Mouse (Mus musculus): Measurements from ENCODE around the gene Fam78a. TPM values are rescaled to one million over a fixed set of nuclear protein-coding genes. Genes with fewer than 3 reads are reported as not detected.

Gene Fam78a
- total and polyA plus RNA-seq, 3 experiments, result 0.07 to 0.47 (median 0.21) TPM

GRCm38 (mm10) chr2:32019704-32020103, 65.0 kb downstream of the Fam78a start:
- TF ChIP-seq BHLHE40 (IDR thresholded peaks at IDR 0.05; ENCODE audit: low read depth, low read length) (no peak), ZMIZ1 (IDR thresholded peaks at IDR 0.05; ENCODE audit: low read depth, low read length) (no peak), RCOR1 (conservative IDR thresholded peaks at IDR 0.05; ENCODE audit: low read depth, low read length) (no peak), POLR2A (IDR thresholded peaks at IDR 0.05; ENCODE audit: low read depth, low read length) (no peak), USF1 (IDR thresholded peaks at IDR 0.05; ENCODE audit: low read depth, low read length) (no peak), MYC (IDR thresholded peaks at IDR 0.05; ENCODE audit: low read depth, low read length) (no peak), RAD21 (IDR thresholded peaks at IDR 0.05; ENCODE audit: low read depth, low read length) (no peak), ZC3H11A (IDR thresholded peaks at IDR 0.05; ENCODE audit: low read depth, low read length) (no peak), UBTF (IDR thresholded peaks at IDR 0.05; ENCODE audit: low read depth, low read length) (no peak)
- Histone ChIP-seq H3K4me1 (ENCODE audit: control insufficient read depth in 1 of 2, insufficient read depth in 2 of 2) (peaks cover 4 to 15% of the 10 kb centered on the region in 2 experiments), H3K27ac (ENCODE audit: insufficient read depth, low read depth) (no peak overlapping the region), H3K9ac (ENCODE audit: insufficient read depth, low read depth) (no peak overlapping the region), H3K27me3 (replicated peaks) (no peaks in the 10 kb centered on the region), H3K9me3 (replicated peaks; ENCODE audit: low read length) (no peaks in the 10 kb centered on the region), H3K79me2 (replicated peaks; ENCODE audit: control insufficient read depth, extremely low read depth, insufficient read depth, poor library complexity, severe bottlenecking) (no peaks in the 10 kb centered on the region), H3K4me2 (ENCODE audit: insufficient read depth, low read depth, poor library complexity, severe bottlenecking) (no peak overlapping the region), H3K4me3 (replicated peaks in 1 of 3; ENCODE audit: low read depth in 2 of 3, low read length in 2 of 3, poor library complexity in 1 of 3) (no peak overlapping the region), H3K36me3 (replicated peaks in 1 of 2; ENCODE audit: control insufficient read depth in 1 of 2, insufficient read depth in 1 of 2, low read length in 1 of 2) (peaks cover 69 to 94% of the 10 kb centered on the region in 2 experiments)
- no peak for DNase-seq (ENCODE audit: extremely low read depth)
- dilution Hi-C loops (cut with MboI; ENCODE audit: extremely low pct_ligation_motif_present, extremely low pct_unique_long_range_greater_than_20kb, low sequenced_read_pairs), result no loop called here
- in situ Hi-C loops (cut with MboI; ENCODE audit: low pct_ligation_motif_present, low pct_unique_long_range_greater_than_20kb, low sequenced_read_pairs), result no loop called here

GRCm38 (mm10) chr2:32008716-32009115, 75.9 kb downstream of the Fam78a start:
- dilution Hi-C loops (cut with MboI; ENCODE audit: extremely low pct_ligation_motif_present, extremely low pct_unique_long_range_greater_than_20kb, low sequenced_read_pairs), result no loop called here
- Histone ChIP-seq H3K79me2 (replicated peaks; ENCODE audit: control insufficient read depth, extremely low read depth, insufficient read depth, poor library complexity, severe bottlenecking) (no peaks in the 10 kb centered on the region), H3K4me2 (ENCODE audit: insufficient read depth, low read depth, poor library complexity, severe bottlenecking) (peak overlapping the region; percentile 0; the same call in 1 of the 2 replicates), H3K9ac (ENCODE audit: insufficient read depth, low read depth) (peak overlapping the region; percentile 5), H3K27ac (ENCODE audit: insufficient read depth, low read depth) (peak overlapping the region; percentile 89), H3K9me3 (replicated peaks; ENCODE audit: low read length) (no peaks in the 10 kb centered on the region), H3K36me3 (replicated peaks in 1 of 2; ENCODE audit: control insufficient read depth in 1 of 2, insufficient read depth in 1 of 2, low read length in 1 of 2) (peaks cover 54 to 84% of the 10 kb centered on the region in 2 experiments), H3K4me3 (replicated peaks in 1 of 3; ENCODE audit: low read depth in 2 of 3, low read length in 2 of 3, poor library complexity in 1 of 3) (no peak overlapping the region), H3K4me1 (ENCODE audit: control insufficient read depth in 1 of 2, insufficient read depth in 2 of 2) (peaks cover 11 to 36% of the 10 kb centered on the region in 2 experiments), H3K27me3 (replicated peaks) (no peaks in the 10 kb centered on the region)
- no peak for TF ChIP-seq KAT2A (IDR thresholded peaks at IDR 0.05; ENCODE audit: insufficient replicate concordance, low read length)
- no peak for TF ChIP-seq MAZ (IDR thresholded peaks at IDR 0.05; ENCODE audit: low read depth, low read length)
- peak; percentile 46; the same call in 1 of the 2 replicates for TF ChIP-seq MAFK (IDR thresholded peaks at IDR 0.05; ENCODE audit: insufficient replicate concordance, low read length)
- TF ChIP-seq ZC3H11A (IDR thresholded peaks at IDR 0.05; ENCODE audit: low read depth, low read length), result no peak
- TF ChIP-seq TCF12 (IDR thresholded peaks at IDR 0.05; ENCODE audit: low read depth, low read length), result 0 out of 2 replicates have a peak, but pooled peaks have one; percentile 11
- TF ChIP-seq POLR2A (IDR thresholded peaks at IDR 0.05; ENCODE audit: low read depth, low read length), result peak; percentile 46; the same call in 1 of the 2 replicates
- in situ Hi-C loops (cut with MboI; ENCODE audit: low pct_ligation_motif_present, low pct_unique_long_range_greater_than_20kb, low sequenced_read_pairs), result no loop called here
- DNase-seq (ENCODE audit: extremely low read depth), result peak; percentile 39

GRCm38 (mm10) chr2:32008311-32008710, 76.3 kb downstream of the Fam78a start:
- TF ChIP-seq ZMIZ1 (IDR thresholded peaks at IDR 0.05; ENCODE audit: low read depth, low read length) (no peak), RCOR1 (conservative IDR thresholded peaks at IDR 0.05; ENCODE audit: low read depth, low read length) (no peak), CHD1 (IDR thresholded peaks at IDR 0.05; ENCODE audit: low read depth, low read length) (0 out of 2 replicates have a peak, but pooled peaks have one; percentile 76), CTCF (conservative IDR thresholded peaks at IDR 0.05 in 1 of 2, IDR thresholded peaks at IDR 0.05 in 1 of 2; ENCODE audit: low read depth in 2 of 2, low read length in 2 of 2) (no peak), MAX (IDR thresholded peaks at IDR 0.05; ENCODE audit: low read length) (no peak), BHLHE40 (IDR thresholded peaks at IDR 0.05; ENCODE audit: low read depth, low read length) (no peak), ZNF384 (IDR thresholded peaks at IDR 0.05; ENCODE audit: low read depth, low read length) (peak; percentile 66), MAZ (IDR thresholded peaks at IDR 0.05; ENCODE audit: low read depth, low read length) (no peak)
- dilution Hi-C loops (cut with MboI; ENCODE audit: extremely low pct_ligation_motif_present, extremely low pct_unique_long_range_greater_than_20kb, low sequenced_read_pairs), result no loop called here
- H3K9ac ChIP-seq (ENCODE audit: insufficient read depth, low read depth), result peak overlapping the region; percentile 5

More at GRCm38 (mm10) chr2:32008311-32008710, 76.3 kb downstream of the Fam78a start:
- peak overlapping the region; percentile 0; the same call in 1 of the 2 replicates for H3K4me2 ChIP-seq (ENCODE audit: insufficient read depth, low read depth, poor library complexity, severe bottlenecking)
- no peaks in the 10 kb centered on the region for H3K9me3 ChIP-seq (replicated peaks; ENCODE audit: low read length)
- H3K79me2 ChIP-seq (replicated peaks; ENCODE audit: control insufficient read depth, extremely low read depth, insufficient read depth, poor library complexity, severe bottlenecking), result no peaks in the 10 kb centered on the region
- H3K27ac ChIP-seq (ENCODE audit: insufficient read depth, low read depth), result peak overlapping the region; percentile 89
- peaks cover 57 to 84% of the 10 kb centered on the region in 2 experiments for H3K36me3 ChIP-seq (replicated peaks in 1 of 2; ENCODE audit: control insufficient read depth in 1 of 2, insufficient read depth in 1 of 2, low read length in 1 of 2)
- in situ Hi-C loops (cut with MboI; ENCODE audit: low pct_ligation_motif_present, low pct_unique_long_range_greater_than_20kb, low sequenced_read_pairs), result no loop called here
- no peak for DNase-seq (ENCODE audit: extremely low read depth)
- no peaks in the 10 kb centered on the region for H3K27me3 ChIP-seq (replicated peaks)
- H3K4me1 ChIP-seq (ENCODE audit: control insufficient read depth in 1 of 2, insufficient read depth in 2 of 2), result peaks cover 11 to 33% of the 10 kb centered on the region in 2 experiments
- no peak overlapping the region for H3K4me3 ChIP-seq (replicated peaks in 1 of 3; ENCODE audit: low read depth in 2 of 3, low read length in 2 of 3, poor library complexity in 1 of 3)
